Mouse (Mus musculus): ENCODE results near the gene Rgl1. TPM values are rescaled to one million over a fixed set of nuclear protein-coding genes. Genes with fewer than 3 reads are reported as not detected.

Rgl1 gene
- polyA plus RNA-seq, 1 experiment from 2014 or later, result 34.8 TPM

- peak overlapping the region; percentile 93 for H3K4me3 ChIP-seq (ENCODE audit: low read depth, low read length)
- H3K4me1 ChIP-seq (ENCODE audit: control insufficient read depth, insufficient read depth, low read length), result peaks cover 6% of the 10 kb centered on the region; the same call in 1 of the 2 replicates
- DNase-seq (ENCODE audit: low spot score) (peak; percentile 79), ATAC-seq (ENCODE audit: insufficient read depth, low FRiP score, low TSS enrichment) (0 out of 2 replicates have a peak, but pooled peaks have one; percentile 18)
- no peak overlapping the region for H3K9ac ChIP-seq (ENCODE audit: low read length)
- H3K4me2 ChIP-seq (ENCODE audit: low read depth), result peak overlapping the region; percentile 78
- no peaks in the 10 kb centered on the region for H3K9me3 ChIP-seq (ENCODE audit: control insufficient read depth, low read length)
- no peaks in the 10 kb centered on the region; the same call in 1 of the 2 replicates for H3K36me3 ChIP-seq (ENCODE audit: control insufficient read depth, insufficient read depth, low read length)
- no peaks in the 10 kb centered on the region for H3K27me3 ChIP-seq (ENCODE audit: control insufficient read depth, insufficient read depth, low read length)
- H3K27ac ChIP-seq (ENCODE audit: low read depth, low read length), result no peak overlapping the region
- WGBS, result 8% methylated on average over 5 of the region's 5 CpGs
These were observed 1.8 kb upstream of the Rgl1 start for GRCm38 (mm10) chr1:152767749-152768488.

GRCm38 (mm10) chr1:152766804-152767748 lies 925 bp upstream of the Rgl1 start:
- Histone ChIP-seq H3K4me1 (ENCODE audit: control insufficient read depth, insufficient read depth, low read length) (peaks cover 6% of the 10 kb centered on the region; the same call in 1 of the 2 replicates), H3K4me2 (ENCODE audit: low read depth) (peak overlapping the region; percentile 78), H3K27ac (ENCODE audit: low read depth, low read length) (peak overlapping the region; percentile 78), H3K4me3 (ENCODE audit: low read depth, low read length) (peak overlapping the region; percentile 93), H3K36me3 (ENCODE audit: control insufficient read depth, insufficient read depth, low read length) (no peaks in the 10 kb centered on the region), H3K9me3 (ENCODE audit: control insufficient read depth, low read length) (no peaks in the 10 kb centered on the region), H3K9ac (ENCODE audit: low read length) (peak overlapping the region; percentile 85), H3K27me3 (ENCODE audit: control insufficient read depth, insufficient read depth, low read length) (no peaks in the 10 kb centered on the region)
- peak; percentile 67 for ATAC-seq (ENCODE audit: insufficient read depth, low FRiP score, low TSS enrichment)
- DNase-seq (ENCODE audit: low spot score), result peak; percentile 41
- 1% methylated on average over 58 of the region's 60 CpGs for WGBS

- no peak overlapping the region for H3K4me2 ChIP-seq (ENCODE audit: low read depth)
- H3K9ac ChIP-seq (ENCODE audit: low read length), result no peak overlapping the region
- no peaks in the 10 kb centered on the region for H3K27me3 ChIP-seq (ENCODE audit: control insufficient read depth, insufficient read depth, low read length)
- WGBS, result 92% methylated on average over 2 of the region's 2 CpGs
- DNase-seq (ENCODE audit: low spot score) (no peak), ATAC-seq (ENCODE audit: insufficient read depth, low FRiP score, low TSS enrichment) (no peak)
- H3K4me3 ChIP-seq (ENCODE audit: low read depth, low read length), result no peak overlapping the region
- no peaks in the 10 kb centered on the region for H3K9me3 ChIP-seq (ENCODE audit: control insufficient read depth, low read length)
- H3K36me3 ChIP-seq (ENCODE audit: control insufficient read depth, insufficient read depth, low read length), result no peaks in the 10 kb centered on the region
- peaks cover 6% of the 10 kb centered on the region; the same call in 1 of the 2 replicates for H3K4me1 ChIP-seq (ENCODE audit: control insufficient read depth, insufficient read depth, low read length)
- no peak overlapping the region for H3K27ac ChIP-seq (ENCODE audit: low read depth, low read length)
These were observed 4.4 kb downstream of the Rgl1 start for GRCm38 (mm10) chr1:152761791-152762190.

GRCm38 (mm10) chr1:152750312-152750965 lies 15.7 kb downstream of the Rgl1 start, which contains the start of gene Apobec4:
TSS of gene Apobec4 (plus strand) at chr1:152750551.
- H3K4me3 ChIP-seq (ENCODE audit: low read depth, low read length), result no peak within 1 kb of the TSS
- DNase-seq (ENCODE audit: low spot score), result no peak
- ATAC-seq (ENCODE audit: insufficient read depth, low FRiP score, low TSS enrichment), result no peak
- H3K9me3 ChIP-seq (ENCODE audit: control insufficient read depth, low read length), result no peaks in the 10 kb centered on the region
- H3K4me1 ChIP-seq (ENCODE audit: control insufficient read depth, insufficient read depth, low read length), result no peaks in the 10 kb centered on the region
- no peak within 1 kb of the TSS for H3K9ac ChIP-seq (ENCODE audit: low read length)
- WGBS, result 66% methylated on average over 13 of the region's 13 CpGs
- no peaks in the 10 kb centered on the region for H3K36me3 ChIP-seq (ENCODE audit: control insufficient read depth, insufficient read depth, low read length)
- no peaks in the 10 kb centered on the region for H3K27me3 ChIP-seq (ENCODE audit: control insufficient read depth, insufficient read depth, low read length)
- no peak within 1 kb of the TSS for H3K27ac ChIP-seq (ENCODE audit: low read depth, low read length)
- no peak within 1 kb of the TSS for H3K4me2 ChIP-seq (ENCODE audit: low read depth)

GRCm38 (mm10) chr1:152749276-152749675 lies 16.9 kb downstream of the Rgl1 start:
- H3K4me3 ChIP-seq (ENCODE audit: low read depth, low read length), result no peak overlapping the region
- DNase-seq (ENCODE audit: low spot score) (no peak), ATAC-seq (ENCODE audit: insufficient read depth, low FRiP score, low TSS enrichment) (no peak)
- no peaks in the 10 kb centered on the region for H3K9me3 ChIP-seq (ENCODE audit: control insufficient read depth, low read length)
- no peak overlapping the region for H3K4me2 ChIP-seq (ENCODE audit: low read depth)
- 79% methylated on average over 9 of the region's 9 CpGs for WGBS
- no peak overlapping the region for H3K9ac ChIP-seq (ENCODE audit: low read length)
- no peaks in the 10 kb centered on the region for H3K36me3 ChIP-seq (ENCODE audit: control insufficient read depth, insufficient read depth, low read length)
- H3K4me1 ChIP-seq (ENCODE audit: control insufficient read depth, insufficient read depth, low read length), result no peaks in the 10 kb centered on the region
- H3K27me3 ChIP-seq (ENCODE audit: control insufficient read depth, insufficient read depth, low read length), result no peaks in the 10 kb centered on the region
- H3K27ac ChIP-seq (ENCODE audit: low read depth, low read length), result no peak overlapping the region

- 10% methylated on average over 5 of the region's 5 CpGs for WGBS
- 0 out of 2 replicates have a peak, but pooled peaks have one; percentile 48 for ATAC-seq (ENCODE audit: insufficient read depth, low FRiP score, low TSS enrichment)
- no peak overlapping the region for H3K4me2 ChIP-seq (ENCODE audit: low read depth)
- H3K36me3 ChIP-seq (ENCODE audit: control insufficient read depth, insufficient read depth, low read length), result no peaks in the 10 kb centered on the region
- H3K27ac ChIP-seq (ENCODE audit: low read depth, low read length), result no peak overlapping the region
- H3K4me1 ChIP-seq (ENCODE audit: control insufficient read depth, insufficient read depth, low read length), result no peaks in the 10 kb centered on the region
- no peak overlapping the region for H3K9ac ChIP-seq (ENCODE audit: low read length)
- no peaks in the 10 kb centered on the region for H3K27me3 ChIP-seq (ENCODE audit: control insufficient read depth, insufficient read depth, low read length)
- H3K9me3 ChIP-seq (ENCODE audit: control insufficient read depth, low read length), result no peaks in the 10 kb centered on the region
- peak; percentile 82 for DNase-seq (ENCODE audit: low spot score)
- no peak overlapping the region for H3K4me3 ChIP-seq (ENCODE audit: low read depth, low read length)
These were observed 19.7 kb downstream of the Rgl1 start for GRCm38 (mm10) chr1:152746426-152746825.

GRCm38 (mm10) chr1:152743095-152743826 lies 22.9 kb downstream of the Rgl1 start:
- no peak for DNase-seq (ENCODE audit: low spot score)
- Histone ChIP-seq H3K36me3 (ENCODE audit: control insufficient read depth, insufficient read depth, low read length) (no peaks in the 10 kb centered on the region), H3K4me3 (ENCODE audit: low read depth, low read length) (no peak overlapping the region), H3K9me3 (ENCODE audit: control insufficient read depth, low read length) (no peaks in the 10 kb centered on the region), H3K4me2 (ENCODE audit: low read depth) (no peak overlapping the region), H3K4me1 (ENCODE audit: control insufficient read depth, insufficient read depth, low read length) (no peaks in the 10 kb centered on the region), H3K9ac (ENCODE audit: low read length) (no peak overlapping the region), H3K27me3 (ENCODE audit: control insufficient read depth, insufficient read depth, low read length) (no peaks in the 10 kb centered on the region), H3K27ac (ENCODE audit: low read depth, low read length) (no peak overlapping the region)
- 63% methylated on average over 15 of the region's 15 CpGs for WGBS
- no peak for ATAC-seq (ENCODE audit: insufficient read depth, low FRiP score, low TSS enrichment)

GRCm38 (mm10) chr1:152739374-152739773 lies 26.8 kb downstream of the Rgl1 start:
- H3K9me3 ChIP-seq (ENCODE audit: control insufficient read depth, low read length), result no peaks in the 10 kb centered on the region
- H3K27ac ChIP-seq (ENCODE audit: low read depth, low read length), result no peak overlapping the region
- no peak overlapping the region for H3K4me3 ChIP-seq (ENCODE audit: low read depth, low read length)
- WGBS, result 90% methylated on average over 11 of the region's 11 CpGs
- H3K9ac ChIP-seq (ENCODE audit: low read length), result no peak overlapping the region
- H3K4me2 ChIP-seq (ENCODE audit: low read depth), result no peak overlapping the region
- DNase-seq (ENCODE audit: low spot score) (no peak), ATAC-seq (ENCODE audit: insufficient read depth, low FRiP score, low TSS enrichment) (no peak)
- H3K36me3 ChIP-seq (ENCODE audit: control insufficient read depth, insufficient read depth, low read length), result no peaks in the 10 kb centered on the region
- H3K27me3 ChIP-seq (ENCODE audit: control insufficient read depth, insufficient read depth, low read length), result no peaks in the 10 kb centered on the region
- no peaks in the 10 kb centered on the region for H3K4me1 ChIP-seq (ENCODE audit: control insufficient read depth, insufficient read depth, low read length)

Measured in neural tube, embryonic 11.5 days (tissue).